ENCODE assay signal across 10 mouse cellular contexts in genomic region chr1:74081573-74081989, GRCm38 (mm10). TPM values are rescaled to one million over a fixed set of nuclear protein-coding genes. Genes with fewer than 3 reads are reported as not detected.
DNase-seq lines count a peak whose midpoint lies in the region; ATAC-seq and TF ChIP-seq lines count a peak whose summit lies in the region.
"Had no signal": no experiment of that assay in that cellular context is flagged by ENCODE, and none has a peak within 500 bp of the region (broad histone marks: within the 10 kb centered on the region; RNA-seq: fewer than 3 reads in every experiment).

No protein-coding gene starts in this region.

- peak overlapping the region; percentile 23 for H3K27ac ChIP-seq in heart, postnatal 0 days (ENCODE audit: low read depth)
- H3K27ac ChIP-seq: limb, embryonic 12.5 days had no signal

- peak; percentile 57 to 63 for DNase-seq in heart, adult 18-20 months
- DNase-seq in heart, adult 8-10 months (ENCODE audit: low spot score): no peak
- DNase-seq in ovary, adult 18-20 months (ENCODE audit: low spot score): peak; percentile 70
- no peak for DNase-seq in ovary, postnatal 10 days (ENCODE audit: low spot score)
- peak; percentile 52 for DNase-seq in heart, postnatal 0 days (ENCODE audit: low spot score)
- DNase-seq in yolk sac, embryonic 10.5 days (ENCODE audit: low spot score): no peak

- H3K9ac ChIP-seq in heart, postnatal 0 days (replicated peaks; ENCODE audit: low read depth, low read length): no peak overlapping the region
- H3K9ac ChIP-seq: limb, embryonic 12.5 days had no signal

- no peaks in the 10 kb centered on the region for H3K9me3 ChIP-seq in heart, postnatal 0 days (replicated peaks; ENCODE audit: control insufficient read depth, low read length)
- H3K9me3 ChIP-seq: limb, embryonic 12.5 days had no signal

- WGBS in heart, postnatal 0 days: 9% methylated on average over 2 of the region's 2 CpGs

- ATAC-seq in heart, postnatal 0 days (ENCODE audit: insufficient read depth, low read depth): 0 out of 2 replicates have a peak, but pooled peaks have one; percentile 4
- ATAC-seq in megakaryocyte progenitor cell, adult 5-6 weeks (replicated peaks; ENCODE audit: poor library complexity): peak; percentile 47
- ATAC-seq in activated CD4-positive, CD25-positive, alpha-beta regulatory T cell, adult 4 months: no peak

- no peak for TF ChIP-seq EP300 in heart, postnatal 0 days (IDR thresholded peaks at IDR 0.05; ENCODE audit: low read depth)

- no peaks in the 10 kb centered on the region for H3K36me3 ChIP-seq in heart, postnatal 0 days (replicated peaks; ENCODE audit: control insufficient read depth, insufficient read depth, low read length)

- no peak overlapping the region for H3K4me2 ChIP-seq in heart, postnatal 0 days (ENCODE audit: low read depth, low read length)
- H3K4me2 ChIP-seq: limb, embryonic 12.5 days had no signal

- no peak for TF ChIP-seq CTCF in heart, postnatal 0 days (IDR thresholded peaks at IDR 0.05; ENCODE audit: low read depth)

- peaks cover 26% of the 10 kb centered on the region for H3K4me1 ChIP-seq in heart, postnatal 0 days (ENCODE audit: control insufficient read depth, insufficient read depth)

- H3K4me3 ChIP-seq in heart, postnatal 0 days (ENCODE audit: low read depth, low read length): no peak overlapping the region
- H3K4me3 ChIP-seq: limb, embryonic 12.5 days had no signal

- H3K27me3 ChIP-seq in heart, postnatal 0 days (ENCODE audit: control insufficient read depth, insufficient read depth, low read length): no peaks in the 10 kb centered on the region
- H3K27me3 ChIP-seq: limb, embryonic 12.5 days had no signal

RNA-seq across cellular contexts. Expression of gene Tns1, which starts 42.7 kb away (rescaled TPM):
- total RNA-seq in heart, adult 18-20 months (2021): 100 to 1,000 TPM; 636 to 666 TPM
- total RNA-seq in heart, adult 8-10 months (2022): 100 to 1,000 TPM; 733 to 828 (median 798) TPM
- total RNA-seq in heart, postnatal 0 days (2014; rRNA removed; ENCODE audit: low replicate concordance): 458 and 512 TPM in 2 replicates
- polyA plus RNA-seq in heart, postnatal 0 days (2015; fragmentation: Nextera tagmentation; extraction: Ambion mirVana): 108 and 125 TPM in 2 replicates
- total RNA-seq in megakaryocyte progenitor cell, adult 5-6 weeks (2015): 12.4 and 15.4 TPM in 2 replicates
- 3.1 and 9.7 TPM in 2 replicates for total RNA-seq in megakaryocyte progenitor cell, adult 5-6 weeks (2017)
- polyA plus RNA-seq in activated CD4-positive, CD25-positive, alpha-beta regulatory T cell, adult 4 months (2017; shearing (Covaris generic)): 10 to 100 TPM; 21.7 to 23.3 TPM

RNA-seq across cellular contexts. Expression of gene Rufy4, which starts 43.8 kb away (rescaled TPM):
- under 1 TPM; 0.84 to 0.95 TPM for total RNA-seq in heart, adult 18-20 months (2021)
- total RNA-seq in heart, adult 8-10 months (2022): 1 to 10 TPM in 3 of 4 experiments, under 1 TPM in 1; 0.52 to 1.8 (median 1.3) TPM
- 0.58 TPM in 1 of 2 replicates, not detected in the other for total RNA-seq in heart, postnatal 0 days (2014; rRNA removed; ENCODE audit: low replicate concordance)
- polyA plus RNA-seq in heart, postnatal 0 days (2015; fragmentation: Nextera tagmentation; extraction: Ambion mirVana): 0.37 and 0.52 TPM in 2 replicates
- total RNA-seq in megakaryocyte progenitor cell, adult 5-6 weeks (2015): 0.37 and 0.72 TPM in 2 replicates
- 0.54 and 0.68 TPM in 2 replicates for total RNA-seq in megakaryocyte progenitor cell, adult 5-6 weeks (2017)
- polyA plus RNA-seq in activated CD4-positive, CD25-positive, alpha-beta regulatory T cell, adult 4 months (2017; shearing (Covaris generic)): not detected
- polyA plus RNA-seq: cortical plate, adult 2 months had no signal

Comparison
In these comparisons a context has a peak if more than half of its experiments do, and no peak if none do; other contexts are left out.
1. DNase-seq: peak in heart, adult 18-20 months (2 of 2), ovary, adult 18-20 months (single experiment) and heart, postnatal 0 days (single experiment); none in heart, adult 8-10 months (single experiment), ovary, postnatal 10 days (single experiment) and yolk sac, embryonic 10.5 days (single experiment).
2. RNA of gene Tns1, which starts 42.7 kb away (total RNA-seq): 733 to 828 TPM in heart, adult 8-10 months, 636 to 666 TPM in heart, adult 18-20 months and 458 to 512 TPM in heart, postnatal 0 days; 3.1 to 15.4 TPM in megakaryocyte progenitor cell, adult 5-6 weeks; every median in the first group is over 10 times any median in the second.